Mouse (Mus musculus) G1E-ER4 (cell line): Measurements from ENCODE around the gene Slc16a11. TPM values are rescaled to one million over a fixed set of nuclear protein-coding genes. Genes with fewer than 3 reads are reported as not detected.

Source experiments
- GATA1 ChIP-seq: IDR thresholded peaks from one replicate; pipeline ENCODE4 v1.8.0; 2012; ENCODE audit warnings: low read length, inconsistent platforms
- polyA plus RNA-seq: library from polyadenylated mRNA; stranded (reverse); fragments of >175 nt; gene quantifications from 2 replicates; pipeline ENCODE4 v1.2.3, GENCODE M21; 2012

The Slc16a11 gene
- polyA plus RNA-seq, 1 experiment: not detected

DNA sequence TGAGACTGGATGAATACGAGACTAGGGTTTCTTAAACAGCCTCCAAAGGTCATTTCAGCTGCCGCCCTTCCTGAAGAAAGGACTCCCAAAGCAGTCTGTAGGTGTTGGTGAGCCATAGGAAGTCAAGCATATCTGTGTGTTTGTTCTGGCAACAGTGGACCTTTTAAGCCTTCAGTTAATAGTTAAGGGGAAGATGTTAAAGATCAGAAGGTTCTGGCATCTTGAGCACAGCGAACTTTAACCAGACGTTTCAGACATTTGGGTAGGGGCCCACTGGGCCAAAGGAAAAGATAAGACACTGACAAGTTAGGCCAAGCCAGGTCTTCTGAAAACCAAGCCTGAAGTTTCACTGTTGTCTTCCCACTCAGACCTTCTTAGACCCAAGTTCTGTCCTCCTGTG, 5.5 kb downstream of the Slc16a11 start:
- no peak for TF ChIP-seq GATA1

- no peak for TF ChIP-seq GATA1
These were observed 6.4 kb downstream of the Slc16a11 start for GRCm38 (mm10) chr11:70218741-70219470.

DNA sequence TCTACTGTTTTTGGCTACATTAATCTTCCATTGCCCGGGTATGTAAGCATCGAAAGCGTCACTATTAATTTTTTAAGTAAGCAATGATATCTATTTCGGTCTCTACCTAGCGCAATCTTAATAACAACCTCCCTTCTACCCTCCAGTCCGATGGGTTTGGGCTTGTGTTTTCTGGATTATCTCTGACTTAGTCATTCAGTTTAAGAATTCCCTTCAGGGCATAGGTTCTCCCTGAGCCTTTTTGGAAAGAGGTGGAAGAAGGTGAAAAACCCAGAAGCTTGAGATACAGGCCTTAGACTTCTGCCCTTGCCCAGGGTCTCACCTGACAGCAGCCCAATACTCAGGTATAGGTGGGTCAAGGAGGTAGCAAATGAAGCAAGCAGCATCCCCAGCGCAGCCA, 7.3 kb downstream of the Slc16a11 start:
- no peak for TF ChIP-seq GATA1

DNA sequence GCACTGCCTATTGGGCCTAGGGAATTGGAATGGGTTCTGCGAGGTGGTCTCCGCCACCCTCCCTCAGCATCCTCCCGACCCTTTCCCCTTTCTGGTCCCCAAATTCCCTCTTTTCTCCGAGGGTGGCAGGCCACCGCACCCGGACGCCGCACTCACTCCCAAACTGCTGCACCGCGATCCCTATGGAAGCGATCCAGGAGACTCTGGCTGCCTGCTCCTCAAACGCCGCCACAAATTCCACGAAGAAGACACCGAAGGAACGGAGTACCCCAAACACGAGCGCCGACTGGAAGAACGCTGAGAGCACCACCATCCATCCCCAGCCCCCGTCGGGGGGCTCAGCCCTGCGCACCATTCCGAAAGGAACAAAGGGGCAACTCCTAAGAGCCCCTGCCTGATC, 7.8 kb downstream of the Slc16a11 start:
- TF ChIP-seq GATA1: no peak

DNA sequence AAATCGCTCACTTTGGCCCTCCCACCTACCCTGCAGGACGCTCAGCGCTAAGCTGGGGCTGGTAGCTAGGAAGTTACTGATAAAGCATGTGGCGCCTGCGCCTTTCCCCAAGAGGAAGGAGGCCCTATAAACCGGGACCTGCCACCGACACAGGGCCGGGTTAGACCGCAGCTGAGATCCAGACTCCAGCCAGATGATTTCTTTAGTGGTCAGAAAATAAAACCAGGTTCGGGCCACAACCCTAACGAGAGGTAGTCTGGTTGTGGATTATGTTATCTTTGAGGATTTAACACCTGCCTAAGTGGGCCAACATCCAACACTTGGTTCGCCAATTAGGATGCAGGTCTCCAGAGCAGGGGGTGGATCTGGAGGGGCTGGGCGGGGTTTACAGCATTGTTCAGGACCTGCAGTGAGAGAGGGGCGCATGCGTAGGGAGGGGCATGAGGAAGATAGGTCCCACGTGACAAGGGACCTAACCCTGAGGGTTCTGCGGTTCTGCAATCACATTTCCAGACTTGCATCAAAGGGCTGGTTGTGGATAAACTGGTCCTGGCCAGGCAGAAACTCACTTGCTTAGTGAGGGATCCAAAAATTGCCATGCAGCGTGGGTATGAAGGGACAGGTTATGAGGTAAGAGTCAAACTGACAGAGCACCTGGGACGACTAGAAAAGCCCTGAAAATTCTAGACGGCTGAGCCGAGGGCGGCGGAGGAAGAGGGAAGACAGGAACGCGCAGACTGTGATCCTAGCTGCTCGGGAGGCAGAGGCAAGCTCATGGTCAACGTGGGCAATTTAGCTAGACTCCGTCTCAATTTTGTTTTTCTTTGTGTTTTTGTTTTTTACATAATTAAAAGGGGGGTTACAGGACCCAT, 8.4 kb downstream of the Slc16a11 start, which contains the start of gene Slc16a13:
Gene Slc16a13 (minus strand): TSS at position 334 of the 872 bp plus-strand sequence.
- no peak for TF ChIP-seq GATA1

DNA sequence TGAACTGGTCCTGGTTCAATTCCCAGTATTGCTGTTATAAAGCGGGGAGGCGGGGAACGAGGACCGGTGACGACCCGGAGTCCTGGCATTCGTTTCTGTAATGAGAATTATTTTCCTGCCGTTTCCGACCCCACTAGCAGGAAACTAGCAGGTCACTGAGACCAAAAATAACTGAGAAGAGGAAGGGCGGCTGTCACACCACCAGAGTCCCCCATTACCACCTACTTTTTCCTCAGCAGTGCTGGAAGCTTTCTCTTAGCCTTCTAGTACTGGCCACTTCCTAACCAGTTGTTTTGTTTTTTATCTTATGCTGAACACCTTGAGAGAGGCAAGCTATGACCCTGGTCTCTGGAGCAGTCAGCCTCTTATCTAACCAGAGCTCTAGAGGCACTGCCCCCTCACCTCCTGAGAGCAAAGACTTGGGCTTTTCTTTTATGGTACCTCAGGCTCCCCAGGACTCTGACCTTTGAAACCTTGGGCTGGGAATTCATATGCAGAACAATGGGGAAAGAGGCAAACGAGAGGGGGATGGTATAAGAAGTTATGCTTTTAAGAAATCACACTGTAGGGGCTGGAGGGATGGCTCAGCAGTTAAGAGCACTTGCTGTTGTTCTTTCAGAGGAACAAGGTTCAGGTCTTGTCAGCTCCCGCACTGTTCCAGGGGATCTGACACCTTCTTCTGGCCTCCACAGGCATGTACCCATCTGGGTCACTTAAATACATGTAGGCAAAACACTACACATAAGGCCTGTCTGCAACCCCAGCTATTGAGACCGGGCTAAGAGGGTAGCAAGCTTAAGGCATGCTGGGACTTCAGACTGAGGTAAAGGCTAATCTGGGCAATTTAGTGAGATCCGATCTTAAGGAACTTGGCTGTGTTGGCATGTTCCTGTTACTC, 9.3 kb downstream of the Slc16a11 start:
- TF ChIP-seq GATA1: no peak

DNA sequence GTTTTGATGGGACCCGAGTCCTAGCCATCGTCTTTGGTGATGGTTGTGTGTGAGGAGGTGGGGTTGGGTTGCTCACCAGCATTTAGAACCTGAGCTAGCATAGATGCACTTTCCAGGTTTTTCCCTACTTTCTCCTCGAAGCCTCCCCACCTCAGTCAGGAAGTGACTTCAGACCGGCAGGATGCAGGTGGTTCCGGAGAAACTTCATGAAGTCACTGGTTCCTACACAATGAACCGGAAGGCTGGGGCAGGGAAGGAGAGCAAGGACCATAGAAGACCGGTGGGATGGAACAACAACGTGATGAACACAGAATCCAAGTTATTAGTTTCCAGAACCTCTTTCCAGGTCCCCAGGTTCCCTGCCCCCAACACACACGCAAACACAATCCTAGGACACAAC, 11.2 kb downstream of the Slc16a11 start:
- TF ChIP-seq GATA1: no peak

GRCm38 (mm10) chr11:70225798-70226601, 13.4 kb downstream of the Slc16a11 start:
- TF ChIP-seq GATA1: no peak

DNA sequence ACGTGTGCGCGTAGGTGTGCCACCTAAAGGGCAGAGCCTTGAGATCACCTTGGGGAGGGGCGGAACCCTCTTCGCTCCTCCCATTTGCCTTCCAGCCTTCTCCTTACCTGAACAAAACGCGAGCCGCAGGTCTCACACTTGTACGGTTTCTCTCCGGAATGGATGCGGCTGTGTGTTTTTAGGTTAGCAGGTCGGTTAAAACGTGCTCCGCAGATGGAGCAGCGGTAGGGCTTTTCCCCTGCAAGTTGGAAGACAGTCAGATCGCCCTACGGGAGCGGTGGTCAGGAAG, 14.0 kb downstream of the Slc16a11 start:
- no peak for TF ChIP-seq GATA1

DNA sequence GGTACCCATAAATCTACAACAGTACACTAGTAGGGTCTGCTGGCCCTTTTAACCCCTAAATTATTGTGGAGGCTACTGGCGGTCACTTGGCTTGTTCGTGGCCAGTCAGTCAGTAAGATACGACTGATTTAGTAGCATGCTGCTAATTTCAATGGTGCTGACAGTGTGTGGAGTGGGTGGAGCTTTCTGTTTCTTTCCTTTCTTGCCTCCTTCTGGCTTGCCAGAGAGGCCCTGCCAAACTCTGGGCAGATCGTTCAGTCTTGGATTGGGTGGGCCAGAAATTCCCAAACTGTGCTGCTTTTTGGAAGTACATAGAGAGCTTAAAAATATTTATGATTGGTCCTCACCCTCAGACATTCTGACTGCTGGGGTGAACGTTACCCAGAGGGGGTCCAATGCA, 14.6 kb downstream of the Slc16a11 start:
- TF ChIP-seq GATA1: no peak

GRCm38 (mm10) chr11:70227661-70228245, 15.2 kb downstream of the Slc16a11 start:
- no peak for TF ChIP-seq GATA1

GRCm38 (mm10) chr11:70228828-70229227, 16.3 kb downstream of the Slc16a11 start:
- TF ChIP-seq GATA1: no peak

DNA sequence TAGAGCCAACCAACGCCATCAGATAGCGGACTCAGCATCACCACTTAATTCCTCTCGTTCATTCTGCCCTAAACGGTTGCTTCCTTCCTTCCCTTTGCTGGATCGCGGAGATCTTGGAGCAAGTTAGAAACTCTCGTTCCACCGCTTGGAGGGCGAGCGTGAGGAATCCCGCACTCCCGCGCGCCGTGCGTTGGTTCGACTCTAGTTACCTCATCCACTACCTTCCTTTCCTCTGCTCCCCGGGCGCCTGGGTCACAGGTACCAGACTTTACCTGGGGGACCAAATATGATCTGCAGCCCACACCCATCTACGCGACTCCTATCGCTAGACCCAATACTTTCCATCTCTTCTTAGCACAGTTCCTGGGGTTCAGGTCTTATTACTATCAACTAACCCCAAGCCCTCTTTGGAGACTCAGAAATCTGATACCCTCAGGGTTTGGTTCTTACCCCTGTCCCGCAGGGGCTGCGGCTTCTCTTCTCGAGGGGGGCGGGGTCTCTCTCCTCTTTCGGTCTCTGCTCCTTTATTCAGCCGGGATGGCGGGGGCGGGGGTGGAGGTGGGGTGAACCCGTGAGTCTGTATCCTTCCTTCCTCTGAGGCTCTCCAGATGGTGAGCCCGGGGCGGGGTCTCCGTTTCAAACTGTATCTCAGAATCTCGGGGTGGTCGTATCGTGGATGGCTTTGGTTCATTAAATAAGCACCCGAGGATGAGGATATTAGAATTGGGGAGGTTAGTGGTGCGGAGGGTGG, 16.9 kb downstream of the Slc16a11 start, which contains the start of gene Bcl6b:
Gene Bcl6b (minus strand): TSS at position 539 of the 751 bp plus-strand sequence.
- no peak for TF ChIP-seq GATA1

DNA sequence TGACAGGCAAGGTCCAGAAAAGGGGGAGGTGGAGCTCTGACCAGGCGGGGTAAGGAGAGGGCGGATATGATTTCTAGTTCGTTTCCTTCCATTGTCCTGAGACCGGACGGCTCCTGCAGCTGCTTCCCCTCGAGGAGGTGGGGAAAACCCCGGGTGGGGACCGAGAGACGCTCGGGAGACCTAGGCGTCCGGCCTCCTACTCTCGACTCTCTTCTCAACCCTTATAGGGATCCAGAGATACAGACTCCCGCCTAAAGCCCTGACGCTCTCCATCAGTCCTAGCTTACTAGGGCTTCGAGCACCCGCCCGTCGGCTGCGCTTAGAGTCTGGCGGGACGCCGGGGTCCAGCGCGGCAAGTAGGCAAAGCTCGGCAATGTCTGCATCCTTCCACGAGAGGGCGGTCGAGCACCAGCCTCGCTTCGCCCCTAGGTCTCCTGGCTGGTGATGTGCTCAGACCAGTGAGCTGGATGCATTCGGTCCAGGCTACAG, 17.7 kb downstream of the Slc16a11 start:
- TF ChIP-seq GATA1: no peak
